Mouse (Mus musculus) liver, postnatal 0 days (tissue): ENCODE measurements at regions not wholly inside any gene's neighbourhood (a gene's known extent, or its start where the extent isn't known, plus 50 kb on each side); places are given as distances from the start of the nearest gene placed in this dataset.

Experiments
- CTCF ChIP-seq: sonication (generic); IDR thresholded peaks from 2 replicates; pipeline ENCODE4 v1.5.1; 2016; ENCODE audit warnings: antibody characterized with exemption, low read depth
- EP300 ChIP-seq: IDR thresholded peaks from 2 replicates; pipeline ENCODE4 v1.6.1; 2016; ENCODE audit warnings: antibody characterized with exemption, low read depth, mild to moderate bottlenecking

DNA sequence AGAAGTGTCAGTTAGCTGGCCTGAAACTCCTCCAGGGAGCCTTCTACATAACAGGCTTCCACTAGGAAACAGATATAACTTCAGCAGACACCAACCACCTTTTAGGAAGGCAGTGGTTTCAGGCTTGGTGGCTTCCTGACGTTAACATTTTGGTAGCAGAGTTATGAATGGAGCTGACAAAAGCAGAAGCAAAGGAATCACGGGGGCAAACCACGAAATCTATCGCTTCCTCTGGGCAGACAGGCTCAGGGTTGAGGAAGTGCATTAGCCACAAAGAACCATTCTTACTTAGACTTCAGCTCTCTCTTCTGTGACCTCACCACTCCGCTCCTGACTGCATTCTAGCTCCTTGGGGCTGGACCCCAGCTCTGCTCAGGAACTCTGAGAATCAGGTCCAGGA lies 129.9 kb upstream of the Plxna4 start:
- TF ChIP-seq CTCF, result no peak
- TF ChIP-seq EP300, result no peak
